Mouse (Mus musculus) layer of hippocampus, postnatal 14 days (tissue): Measurements from ENCODE around the gene Ttll7. TPM values are rescaled to one million over a fixed set of nuclear protein-coding genes. Genes with fewer than 3 reads are reported as not detected.
A peak's percentile ranks its signal among the peaks of the same experiment; 100 is the strongest.

Experiments
- DNase-seq, 2 experiments: peaks; one replicate each; pipeline ENCODE4 v3.0.0; 2021 to 2022; ENCODE audit warnings: low spot score in 2 of 2, mixed read lengths in 1 of 2
- total RNA-seq, 2 experiments: library from RNA; stranded (reverse); gene quantifications; 2 replicates each; pipeline ENCODE4 v1.2.3; 2021

Ttll7 gene
- total RNA-seq, 2 experiments from 2014 or later = 118 to 131 TPM

- no peak for DNase-seq
These were observed 56.8 kb downstream of the Ttll7 start for GRCm38 (mm10) chr3:146908922-146909321.

GRCm38 (mm10) chr3:146913107-146913506, 60.9 kb downstream of the Ttll7 start:
- DNase-seq = no peak

- DNase-seq = peak; percentile 68 to 81
These were observed 62.6 kb downstream of the Ttll7 start for GRCm38 (mm10) chr3:146914798-146915197.

GRCm38 (mm10) chr3:146917891-146918290, 65.7 kb downstream of the Ttll7 start:
- peak in 1 of 2 experiments; percentile 8 for DNase-seq

GRCm38 (mm10) chr3:146918323-146918722, 66.2 kb downstream of the Ttll7 start:
- DNase-seq = peak; percentile 73 to 87

GRCm38 (mm10) chr3:146927311-146928015, 75.3 kb downstream of the Ttll7 start:
- no peak for DNase-seq

- no peak for DNase-seq
These were observed 76.0 kb downstream of the Ttll7 start for GRCm38 (mm10) chr3:146928141-146928540.

- no peak for DNase-seq
These were observed 76.8 kb downstream of the Ttll7 start for GRCm38 (mm10) chr3:146929011-146929410.

- no peak for DNase-seq
These were observed 79.0 kb downstream of the Ttll7 start for GRCm38 (mm10) chr3:146931190-146931589.

- DNase-seq = no peak
These were observed 80.3 kb downstream of the Ttll7 start for GRCm38 (mm10) chr3:146932506-146932905.

GRCm38 (mm10) chr3:146936888-146937287, 84.7 kb downstream of the Ttll7 start:
- no peak for DNase-seq

- DNase-seq = no peak
These were observed 87.5 kb downstream of the Ttll7 start for GRCm38 (mm10) chr3:146939391-146940250.

- DNase-seq = no peak
These were observed 90.9 kb downstream of the Ttll7 start for GRCm38 (mm10) chr3:146943101-146943500.

GRCm38 (mm10) chr3:146945342-146945741, 93.2 kb downstream of the Ttll7 start:
- DNase-seq = no peak

- DNase-seq = peak; percentile 79 to 83
These were observed 93.7 kb downstream of the Ttll7 start for GRCm38 (mm10) chr3:146945887-146946286.

- DNase-seq = no peak
These were observed 94.5 kb downstream of the Ttll7 start for GRCm38 (mm10) chr3:146946641-146947040.

- DNase-seq = no peak
These were observed 104.6 kb downstream of the Ttll7 start for GRCm38 (mm10) chr3:146956792-146957191.

GRCm38 (mm10) chr3:146962838-146963237, 110.7 kb downstream of the Ttll7 start:
- no peak for DNase-seq

GRCm38 (mm10) chr3:146964384-146964783, 112.2 kb downstream of the Ttll7 start:
- no peak for DNase-seq

- no peak for DNase-seq
These were observed 115.1 kb downstream of the Ttll7 start for GRCm38 (mm10) chr3:146967242-146967641.

- DNase-seq = no peak
These were observed 115.7 kb downstream of the Ttll7 start for GRCm38 (mm10) chr3:146967834-146968233.

- DNase-seq = no peak
These were observed 126.1 kb downstream of the Ttll7 start for GRCm38 (mm10) chr3:146978272-146978671.
